Mouse (Mus musculus) monocyte, adult 2 months (primary cell): Measurements from ENCODE around the gene 0610010K14Rik.

Source experiments
- DNase-seq, 2 experiments: peaks; one replicate each; pipeline ENCODE4 v3.0.0; 2022; ENCODE audit warnings: low spot score in 2 of 2, low read depth in 1 of 2

0610010K14Rik gene

DNA sequence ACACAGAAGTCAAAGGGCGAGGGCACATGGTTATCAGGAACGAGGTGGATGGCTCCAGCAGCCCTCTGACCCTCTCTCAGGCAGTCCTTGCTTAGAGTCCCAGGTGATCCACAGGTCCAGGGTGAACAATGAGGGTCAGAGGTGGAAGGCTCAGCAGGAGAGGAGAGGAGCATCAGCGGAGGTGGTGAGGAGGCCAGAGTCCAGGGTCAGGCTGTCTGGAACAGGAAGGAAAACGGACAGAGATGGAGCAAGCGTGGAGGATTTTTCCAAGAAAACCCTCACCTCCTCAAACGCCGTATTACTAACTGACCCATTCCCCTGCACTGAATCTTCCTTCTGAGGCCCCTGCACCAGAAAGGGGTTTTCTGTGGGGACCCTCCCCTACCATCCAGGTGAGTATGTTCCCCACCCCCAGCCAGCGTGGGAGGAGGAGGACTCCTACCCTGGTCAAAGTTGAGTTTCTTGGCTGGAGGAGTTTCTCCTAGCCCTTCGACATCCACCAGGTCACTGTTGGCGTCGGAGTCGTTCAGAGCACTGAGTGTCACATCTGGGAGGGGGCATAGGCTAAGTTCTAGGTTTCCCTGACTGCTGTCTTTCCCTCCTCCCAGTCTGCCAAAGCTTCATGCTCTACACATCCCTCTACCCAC lies 2.3 kb downstream of the 0610010K14Rik start:
- no peak for DNase-seq

DNA sequence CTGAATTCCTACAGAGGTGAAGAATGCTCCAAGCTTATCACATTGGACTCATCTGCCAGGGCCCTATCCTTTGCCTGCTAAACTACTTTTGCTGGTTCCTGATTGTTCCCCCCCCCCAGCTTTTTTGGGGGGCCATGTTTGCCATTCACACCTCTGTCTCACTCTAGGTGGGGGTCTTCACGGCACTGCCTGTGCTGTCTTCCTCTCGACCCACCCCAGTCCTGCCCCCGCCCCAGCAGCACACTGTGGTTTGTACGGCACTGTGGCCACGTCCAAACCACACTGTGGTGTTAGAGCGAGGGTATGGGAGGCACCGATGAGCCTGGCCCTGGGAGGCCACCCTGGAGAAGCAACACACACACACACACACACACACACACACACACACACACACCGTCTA lies 3.2 kb downstream of the 0610010K14Rik start:
- no peak for DNase-seq

DNA sequence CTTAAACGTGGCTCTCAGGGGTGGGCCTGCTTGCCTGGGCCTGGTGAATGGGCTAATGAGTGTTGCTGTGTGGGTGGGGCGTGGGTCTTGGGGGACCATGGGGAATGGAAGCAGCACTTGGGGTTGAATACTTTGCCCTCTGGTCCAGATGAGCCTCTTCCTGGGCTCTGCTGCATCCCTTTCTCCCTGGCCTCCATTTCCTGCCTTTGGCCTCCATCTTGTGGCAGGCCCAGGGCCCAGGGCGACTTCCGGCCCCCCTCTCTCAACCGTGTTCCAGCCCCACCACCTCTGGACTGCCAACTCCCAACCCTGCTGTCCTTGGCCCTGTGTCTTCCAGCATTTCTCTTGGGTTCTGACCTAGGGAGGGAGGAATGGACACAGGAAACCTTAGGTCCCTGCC lies 3.7 kb downstream of the 0610010K14Rik start:
- DNase-seq: no peak

DNA sequence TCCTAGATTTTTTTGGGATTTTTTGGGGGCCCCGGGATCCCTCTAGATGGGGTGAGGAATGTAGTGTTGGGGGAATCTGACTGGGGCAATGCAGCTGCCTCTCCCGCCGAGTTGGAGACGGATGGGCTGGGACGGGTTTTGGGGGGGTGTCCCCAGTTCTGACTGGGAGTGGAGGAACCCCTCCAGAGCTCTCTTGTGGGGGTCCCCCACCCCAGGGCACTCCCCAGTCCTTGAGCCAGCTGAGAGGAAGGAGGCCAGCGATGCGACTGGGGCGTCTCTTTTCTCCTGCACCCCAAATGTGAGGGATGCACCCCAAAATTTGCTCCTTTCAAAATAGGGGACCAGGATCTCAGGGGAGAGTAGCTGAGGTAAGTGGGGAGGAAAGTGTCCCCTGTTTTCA lies 4.7 kb downstream of the 0610010K14Rik start:
- DNase-seq: no peak

DNA sequence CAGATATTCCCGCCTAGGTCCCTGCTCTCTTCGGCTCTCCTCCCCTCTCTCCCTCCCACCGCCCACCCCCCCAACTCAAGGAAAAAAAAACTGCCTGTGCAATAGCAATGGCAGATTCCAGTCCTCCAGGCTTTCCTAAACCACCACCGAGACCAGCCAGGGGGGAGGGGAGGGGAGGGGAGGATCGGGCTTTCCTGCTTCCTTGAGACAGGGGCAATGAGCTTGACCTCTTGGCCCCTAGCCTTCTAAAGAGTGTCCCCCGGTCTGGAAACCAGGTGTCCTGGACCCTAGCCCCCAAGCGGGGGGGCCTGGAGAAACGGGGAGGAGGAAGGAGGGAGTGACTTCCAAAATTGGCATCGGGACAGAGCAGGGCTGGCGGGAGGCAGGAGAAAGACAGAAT lies 5.2 kb downstream of the 0610010K14Rik start:
- DNase-seq: no peak

DNA sequence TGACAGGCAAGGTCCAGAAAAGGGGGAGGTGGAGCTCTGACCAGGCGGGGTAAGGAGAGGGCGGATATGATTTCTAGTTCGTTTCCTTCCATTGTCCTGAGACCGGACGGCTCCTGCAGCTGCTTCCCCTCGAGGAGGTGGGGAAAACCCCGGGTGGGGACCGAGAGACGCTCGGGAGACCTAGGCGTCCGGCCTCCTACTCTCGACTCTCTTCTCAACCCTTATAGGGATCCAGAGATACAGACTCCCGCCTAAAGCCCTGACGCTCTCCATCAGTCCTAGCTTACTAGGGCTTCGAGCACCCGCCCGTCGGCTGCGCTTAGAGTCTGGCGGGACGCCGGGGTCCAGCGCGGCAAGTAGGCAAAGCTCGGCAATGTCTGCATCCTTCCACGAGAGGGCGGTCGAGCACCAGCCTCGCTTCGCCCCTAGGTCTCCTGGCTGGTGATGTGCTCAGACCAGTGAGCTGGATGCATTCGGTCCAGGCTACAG lies 7.4 kb downstream of the 0610010K14Rik start:
- DNase-seq: peak in 1 of 2 experiments; percentile 73

DNA sequence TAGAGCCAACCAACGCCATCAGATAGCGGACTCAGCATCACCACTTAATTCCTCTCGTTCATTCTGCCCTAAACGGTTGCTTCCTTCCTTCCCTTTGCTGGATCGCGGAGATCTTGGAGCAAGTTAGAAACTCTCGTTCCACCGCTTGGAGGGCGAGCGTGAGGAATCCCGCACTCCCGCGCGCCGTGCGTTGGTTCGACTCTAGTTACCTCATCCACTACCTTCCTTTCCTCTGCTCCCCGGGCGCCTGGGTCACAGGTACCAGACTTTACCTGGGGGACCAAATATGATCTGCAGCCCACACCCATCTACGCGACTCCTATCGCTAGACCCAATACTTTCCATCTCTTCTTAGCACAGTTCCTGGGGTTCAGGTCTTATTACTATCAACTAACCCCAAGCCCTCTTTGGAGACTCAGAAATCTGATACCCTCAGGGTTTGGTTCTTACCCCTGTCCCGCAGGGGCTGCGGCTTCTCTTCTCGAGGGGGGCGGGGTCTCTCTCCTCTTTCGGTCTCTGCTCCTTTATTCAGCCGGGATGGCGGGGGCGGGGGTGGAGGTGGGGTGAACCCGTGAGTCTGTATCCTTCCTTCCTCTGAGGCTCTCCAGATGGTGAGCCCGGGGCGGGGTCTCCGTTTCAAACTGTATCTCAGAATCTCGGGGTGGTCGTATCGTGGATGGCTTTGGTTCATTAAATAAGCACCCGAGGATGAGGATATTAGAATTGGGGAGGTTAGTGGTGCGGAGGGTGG lies 8.3 kb downstream of the 0610010K14Rik start, which contains the start of gene Bcl6b:
Bcl6b (minus strand) TSS at position 539 of the 751 bp plus-strand sequence.
- no peak for DNase-seq

DNA sequence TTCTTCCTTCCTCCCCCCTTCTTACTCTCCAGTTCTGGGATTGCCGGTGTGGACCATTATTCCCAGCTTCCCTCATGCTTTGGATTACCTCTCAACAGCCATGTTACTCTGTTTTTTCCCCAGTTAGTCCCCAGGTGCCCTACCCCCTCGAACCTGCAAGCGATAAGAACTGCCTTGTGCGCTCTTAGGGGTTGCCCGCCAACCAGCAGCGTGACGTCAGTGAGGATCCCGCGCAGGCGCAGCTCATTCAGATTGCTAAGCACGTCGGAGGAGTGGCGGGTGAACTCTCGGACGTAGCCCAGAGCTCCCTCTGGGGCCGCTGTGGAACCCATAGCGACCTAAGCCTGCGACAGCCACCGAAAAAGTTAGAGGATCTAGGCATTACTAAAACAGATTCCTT lies 8.9 kb downstream of the 0610010K14Rik start:
- peak in 1 of 2 experiments; percentile 61 for DNase-seq

DNA sequence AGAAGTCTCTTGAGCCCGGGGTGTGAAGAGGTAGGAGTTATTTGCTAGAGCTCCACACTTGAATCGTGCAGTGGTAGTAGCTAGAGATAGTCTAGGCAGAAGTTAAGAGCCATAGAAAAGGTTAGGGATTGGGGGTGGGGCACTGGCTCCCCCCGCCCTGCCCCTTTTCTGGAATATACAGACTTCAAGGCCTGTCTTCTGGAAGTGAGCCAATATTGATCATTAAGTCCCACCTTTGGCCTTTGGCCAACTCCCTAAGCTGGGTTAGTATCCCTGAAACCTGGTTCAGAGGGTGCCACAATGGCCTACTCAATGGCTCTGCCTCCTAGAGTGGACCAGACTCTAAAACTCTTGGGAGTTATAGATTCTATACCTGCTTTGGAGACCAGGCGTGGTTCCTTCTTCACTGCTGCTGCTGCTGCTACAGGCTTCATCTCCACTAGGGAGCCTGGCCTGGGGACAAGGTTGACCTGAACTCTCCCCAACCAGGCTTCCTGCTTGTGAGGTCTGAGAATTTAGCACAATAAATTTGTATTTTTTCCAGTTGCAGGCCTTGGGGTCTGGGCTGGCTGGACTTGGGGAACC lies 10.0 kb downstream of the 0610010K14Rik start:
- DNase-seq: no peak

DNA sequence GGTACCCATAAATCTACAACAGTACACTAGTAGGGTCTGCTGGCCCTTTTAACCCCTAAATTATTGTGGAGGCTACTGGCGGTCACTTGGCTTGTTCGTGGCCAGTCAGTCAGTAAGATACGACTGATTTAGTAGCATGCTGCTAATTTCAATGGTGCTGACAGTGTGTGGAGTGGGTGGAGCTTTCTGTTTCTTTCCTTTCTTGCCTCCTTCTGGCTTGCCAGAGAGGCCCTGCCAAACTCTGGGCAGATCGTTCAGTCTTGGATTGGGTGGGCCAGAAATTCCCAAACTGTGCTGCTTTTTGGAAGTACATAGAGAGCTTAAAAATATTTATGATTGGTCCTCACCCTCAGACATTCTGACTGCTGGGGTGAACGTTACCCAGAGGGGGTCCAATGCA lies 10.6 kb downstream of the 0610010K14Rik start:
- DNase-seq: no peak

DNA sequence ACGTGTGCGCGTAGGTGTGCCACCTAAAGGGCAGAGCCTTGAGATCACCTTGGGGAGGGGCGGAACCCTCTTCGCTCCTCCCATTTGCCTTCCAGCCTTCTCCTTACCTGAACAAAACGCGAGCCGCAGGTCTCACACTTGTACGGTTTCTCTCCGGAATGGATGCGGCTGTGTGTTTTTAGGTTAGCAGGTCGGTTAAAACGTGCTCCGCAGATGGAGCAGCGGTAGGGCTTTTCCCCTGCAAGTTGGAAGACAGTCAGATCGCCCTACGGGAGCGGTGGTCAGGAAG lies 11.2 kb downstream of the 0610010K14Rik start:
- DNase-seq: no peak

DNA sequence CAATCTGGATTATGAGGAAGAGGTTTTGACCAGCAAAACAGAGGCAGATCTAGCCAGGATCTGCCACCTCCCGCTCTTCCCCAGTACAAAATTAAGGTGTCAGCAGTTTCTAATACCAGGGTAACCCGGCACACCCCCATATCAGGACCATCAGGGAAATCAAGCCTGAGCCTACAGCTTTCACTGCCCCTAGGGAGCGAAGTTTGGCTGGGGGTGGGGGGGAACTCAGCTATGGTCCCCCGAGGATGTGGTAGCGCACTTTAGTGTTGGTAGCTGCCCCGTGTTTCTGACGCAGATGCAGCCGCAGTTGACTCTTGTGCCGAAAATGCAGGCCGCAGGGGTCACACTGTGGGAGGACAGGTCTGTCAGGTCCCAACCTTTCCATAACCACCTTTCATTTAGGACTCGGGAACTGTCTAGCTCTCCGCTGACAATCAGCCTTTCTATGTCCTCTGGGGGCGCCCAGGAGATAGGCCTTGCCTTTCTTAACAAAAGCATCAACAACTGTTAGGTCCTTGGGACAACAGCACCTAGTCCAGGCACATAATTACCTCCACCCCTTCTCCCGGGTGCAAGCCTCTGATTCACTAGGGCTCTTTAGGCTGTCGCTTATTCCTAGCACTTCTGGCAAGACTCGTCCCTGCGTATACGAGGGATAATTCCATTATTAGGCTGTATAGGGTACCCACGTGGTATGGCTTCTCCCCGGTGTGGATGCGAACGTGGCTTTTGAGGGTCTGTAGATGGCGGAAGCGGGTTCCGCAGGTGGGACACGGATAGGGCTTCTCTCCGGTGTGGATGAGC lies 11.7 kb downstream of the 0610010K14Rik start:
- DNase-seq: no peak

DNA sequence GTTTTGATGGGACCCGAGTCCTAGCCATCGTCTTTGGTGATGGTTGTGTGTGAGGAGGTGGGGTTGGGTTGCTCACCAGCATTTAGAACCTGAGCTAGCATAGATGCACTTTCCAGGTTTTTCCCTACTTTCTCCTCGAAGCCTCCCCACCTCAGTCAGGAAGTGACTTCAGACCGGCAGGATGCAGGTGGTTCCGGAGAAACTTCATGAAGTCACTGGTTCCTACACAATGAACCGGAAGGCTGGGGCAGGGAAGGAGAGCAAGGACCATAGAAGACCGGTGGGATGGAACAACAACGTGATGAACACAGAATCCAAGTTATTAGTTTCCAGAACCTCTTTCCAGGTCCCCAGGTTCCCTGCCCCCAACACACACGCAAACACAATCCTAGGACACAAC lies 14.0 kb downstream of the 0610010K14Rik start:
- DNase-seq: no peak

DNA sequence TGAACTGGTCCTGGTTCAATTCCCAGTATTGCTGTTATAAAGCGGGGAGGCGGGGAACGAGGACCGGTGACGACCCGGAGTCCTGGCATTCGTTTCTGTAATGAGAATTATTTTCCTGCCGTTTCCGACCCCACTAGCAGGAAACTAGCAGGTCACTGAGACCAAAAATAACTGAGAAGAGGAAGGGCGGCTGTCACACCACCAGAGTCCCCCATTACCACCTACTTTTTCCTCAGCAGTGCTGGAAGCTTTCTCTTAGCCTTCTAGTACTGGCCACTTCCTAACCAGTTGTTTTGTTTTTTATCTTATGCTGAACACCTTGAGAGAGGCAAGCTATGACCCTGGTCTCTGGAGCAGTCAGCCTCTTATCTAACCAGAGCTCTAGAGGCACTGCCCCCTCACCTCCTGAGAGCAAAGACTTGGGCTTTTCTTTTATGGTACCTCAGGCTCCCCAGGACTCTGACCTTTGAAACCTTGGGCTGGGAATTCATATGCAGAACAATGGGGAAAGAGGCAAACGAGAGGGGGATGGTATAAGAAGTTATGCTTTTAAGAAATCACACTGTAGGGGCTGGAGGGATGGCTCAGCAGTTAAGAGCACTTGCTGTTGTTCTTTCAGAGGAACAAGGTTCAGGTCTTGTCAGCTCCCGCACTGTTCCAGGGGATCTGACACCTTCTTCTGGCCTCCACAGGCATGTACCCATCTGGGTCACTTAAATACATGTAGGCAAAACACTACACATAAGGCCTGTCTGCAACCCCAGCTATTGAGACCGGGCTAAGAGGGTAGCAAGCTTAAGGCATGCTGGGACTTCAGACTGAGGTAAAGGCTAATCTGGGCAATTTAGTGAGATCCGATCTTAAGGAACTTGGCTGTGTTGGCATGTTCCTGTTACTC lies 15.9 kb downstream of the 0610010K14Rik start:
- no peak for DNase-seq

DNA sequence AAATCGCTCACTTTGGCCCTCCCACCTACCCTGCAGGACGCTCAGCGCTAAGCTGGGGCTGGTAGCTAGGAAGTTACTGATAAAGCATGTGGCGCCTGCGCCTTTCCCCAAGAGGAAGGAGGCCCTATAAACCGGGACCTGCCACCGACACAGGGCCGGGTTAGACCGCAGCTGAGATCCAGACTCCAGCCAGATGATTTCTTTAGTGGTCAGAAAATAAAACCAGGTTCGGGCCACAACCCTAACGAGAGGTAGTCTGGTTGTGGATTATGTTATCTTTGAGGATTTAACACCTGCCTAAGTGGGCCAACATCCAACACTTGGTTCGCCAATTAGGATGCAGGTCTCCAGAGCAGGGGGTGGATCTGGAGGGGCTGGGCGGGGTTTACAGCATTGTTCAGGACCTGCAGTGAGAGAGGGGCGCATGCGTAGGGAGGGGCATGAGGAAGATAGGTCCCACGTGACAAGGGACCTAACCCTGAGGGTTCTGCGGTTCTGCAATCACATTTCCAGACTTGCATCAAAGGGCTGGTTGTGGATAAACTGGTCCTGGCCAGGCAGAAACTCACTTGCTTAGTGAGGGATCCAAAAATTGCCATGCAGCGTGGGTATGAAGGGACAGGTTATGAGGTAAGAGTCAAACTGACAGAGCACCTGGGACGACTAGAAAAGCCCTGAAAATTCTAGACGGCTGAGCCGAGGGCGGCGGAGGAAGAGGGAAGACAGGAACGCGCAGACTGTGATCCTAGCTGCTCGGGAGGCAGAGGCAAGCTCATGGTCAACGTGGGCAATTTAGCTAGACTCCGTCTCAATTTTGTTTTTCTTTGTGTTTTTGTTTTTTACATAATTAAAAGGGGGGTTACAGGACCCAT lies 16.7 kb downstream of the 0610010K14Rik start, which contains the start of gene Slc16a13:
Slc16a13 (minus strand) TSS at position 334 of the 872 bp plus-strand sequence.
- DNase-seq: peak; percentile 75 to 80

DNA sequence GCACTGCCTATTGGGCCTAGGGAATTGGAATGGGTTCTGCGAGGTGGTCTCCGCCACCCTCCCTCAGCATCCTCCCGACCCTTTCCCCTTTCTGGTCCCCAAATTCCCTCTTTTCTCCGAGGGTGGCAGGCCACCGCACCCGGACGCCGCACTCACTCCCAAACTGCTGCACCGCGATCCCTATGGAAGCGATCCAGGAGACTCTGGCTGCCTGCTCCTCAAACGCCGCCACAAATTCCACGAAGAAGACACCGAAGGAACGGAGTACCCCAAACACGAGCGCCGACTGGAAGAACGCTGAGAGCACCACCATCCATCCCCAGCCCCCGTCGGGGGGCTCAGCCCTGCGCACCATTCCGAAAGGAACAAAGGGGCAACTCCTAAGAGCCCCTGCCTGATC lies 17.4 kb downstream of the 0610010K14Rik start:
- DNase-seq: no peak

DNA sequence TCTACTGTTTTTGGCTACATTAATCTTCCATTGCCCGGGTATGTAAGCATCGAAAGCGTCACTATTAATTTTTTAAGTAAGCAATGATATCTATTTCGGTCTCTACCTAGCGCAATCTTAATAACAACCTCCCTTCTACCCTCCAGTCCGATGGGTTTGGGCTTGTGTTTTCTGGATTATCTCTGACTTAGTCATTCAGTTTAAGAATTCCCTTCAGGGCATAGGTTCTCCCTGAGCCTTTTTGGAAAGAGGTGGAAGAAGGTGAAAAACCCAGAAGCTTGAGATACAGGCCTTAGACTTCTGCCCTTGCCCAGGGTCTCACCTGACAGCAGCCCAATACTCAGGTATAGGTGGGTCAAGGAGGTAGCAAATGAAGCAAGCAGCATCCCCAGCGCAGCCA lies 17.8 kb downstream of the 0610010K14Rik start:
- DNase-seq: no peak

DNA sequence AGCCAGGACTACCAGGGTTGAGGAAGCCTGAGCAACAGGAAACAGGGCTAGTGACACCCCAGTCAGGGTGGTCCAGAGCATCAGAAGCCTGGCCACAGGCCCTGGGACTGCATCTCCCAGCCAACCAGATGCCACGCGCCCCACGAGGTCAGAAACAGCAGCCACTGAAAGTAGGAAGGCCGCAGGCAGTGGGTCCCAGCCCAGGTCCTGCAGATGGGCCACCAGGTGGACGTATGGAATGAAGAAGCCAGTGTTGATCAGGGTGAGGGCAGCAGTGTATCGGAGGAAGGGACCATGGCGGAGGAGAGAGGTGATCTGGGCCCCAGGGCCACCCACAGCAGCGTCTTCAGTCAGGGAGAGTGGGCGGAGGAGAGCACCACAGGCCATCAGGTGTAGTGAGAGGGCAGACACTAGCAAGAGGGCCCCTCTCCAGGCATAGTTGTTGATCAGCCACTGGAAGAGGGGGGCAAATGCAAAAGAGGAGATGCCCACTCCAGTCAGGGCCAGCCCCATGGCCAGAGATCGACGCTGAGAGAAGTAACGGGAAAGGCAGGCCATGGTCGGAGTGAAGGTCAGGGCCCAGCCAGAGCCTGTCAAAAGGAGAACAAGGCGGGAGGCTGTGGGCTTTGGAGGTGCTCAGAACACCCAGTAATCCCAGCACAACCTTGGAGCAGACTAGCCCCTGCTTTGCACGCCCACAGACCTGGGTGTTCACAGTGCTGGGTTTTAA lies 18.8 kb downstream of the 0610010K14Rik start:
- DNase-seq: no peak

DNA sequence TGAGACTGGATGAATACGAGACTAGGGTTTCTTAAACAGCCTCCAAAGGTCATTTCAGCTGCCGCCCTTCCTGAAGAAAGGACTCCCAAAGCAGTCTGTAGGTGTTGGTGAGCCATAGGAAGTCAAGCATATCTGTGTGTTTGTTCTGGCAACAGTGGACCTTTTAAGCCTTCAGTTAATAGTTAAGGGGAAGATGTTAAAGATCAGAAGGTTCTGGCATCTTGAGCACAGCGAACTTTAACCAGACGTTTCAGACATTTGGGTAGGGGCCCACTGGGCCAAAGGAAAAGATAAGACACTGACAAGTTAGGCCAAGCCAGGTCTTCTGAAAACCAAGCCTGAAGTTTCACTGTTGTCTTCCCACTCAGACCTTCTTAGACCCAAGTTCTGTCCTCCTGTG lies 19.7 kb downstream of the 0610010K14Rik start:
- no peak for DNase-seq
